Mouse (Mus musculus) lung, postnatal 4 days (tissue): ENCODE results near the gene Med12l.

Experiments used
- DNase-seq, 2 experiments: peaks; one replicate each; pipeline ENCODE4 v3.0.0; 2021

The Med12l gene

GRCm38 (mm10) chr3:59194938-59195337 lies 189.3 kb downstream of the Med12l start, which contains the start of gene Gpr87:
Gene Gpr87 (minus strand): TSS chr3:59195104.
- no peak for DNase-seq

DNA sequence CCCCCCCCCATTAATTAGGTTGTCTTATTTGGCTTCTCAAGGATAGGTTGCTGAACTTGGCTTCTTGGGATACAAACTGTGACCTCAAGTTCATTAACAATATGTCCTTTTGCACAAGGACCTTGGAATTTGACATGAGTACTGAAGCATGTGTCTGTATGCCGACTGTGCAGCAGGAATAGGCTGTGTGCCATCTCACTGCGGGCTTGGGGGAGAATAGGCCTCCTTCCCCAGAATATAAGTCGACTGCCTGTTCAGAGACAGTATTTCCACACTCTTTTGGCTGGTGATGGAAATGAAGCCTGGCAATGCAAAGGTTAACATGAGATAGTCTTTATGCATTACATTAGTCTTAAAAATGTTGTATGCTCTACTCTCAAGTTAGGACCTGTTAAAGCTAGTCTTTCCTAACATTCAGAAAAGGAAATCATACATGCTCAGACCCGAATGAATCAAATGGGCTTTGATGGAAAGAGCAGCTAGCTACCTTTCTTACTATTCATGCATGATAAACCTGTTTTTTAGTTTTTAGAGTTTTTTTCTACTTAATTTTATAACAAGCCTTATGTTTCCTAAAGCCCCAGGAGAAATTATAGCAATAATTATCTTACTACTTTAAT lies 191.8 kb downstream of the Med12l start:
- no peak for DNase-seq

DNA sequence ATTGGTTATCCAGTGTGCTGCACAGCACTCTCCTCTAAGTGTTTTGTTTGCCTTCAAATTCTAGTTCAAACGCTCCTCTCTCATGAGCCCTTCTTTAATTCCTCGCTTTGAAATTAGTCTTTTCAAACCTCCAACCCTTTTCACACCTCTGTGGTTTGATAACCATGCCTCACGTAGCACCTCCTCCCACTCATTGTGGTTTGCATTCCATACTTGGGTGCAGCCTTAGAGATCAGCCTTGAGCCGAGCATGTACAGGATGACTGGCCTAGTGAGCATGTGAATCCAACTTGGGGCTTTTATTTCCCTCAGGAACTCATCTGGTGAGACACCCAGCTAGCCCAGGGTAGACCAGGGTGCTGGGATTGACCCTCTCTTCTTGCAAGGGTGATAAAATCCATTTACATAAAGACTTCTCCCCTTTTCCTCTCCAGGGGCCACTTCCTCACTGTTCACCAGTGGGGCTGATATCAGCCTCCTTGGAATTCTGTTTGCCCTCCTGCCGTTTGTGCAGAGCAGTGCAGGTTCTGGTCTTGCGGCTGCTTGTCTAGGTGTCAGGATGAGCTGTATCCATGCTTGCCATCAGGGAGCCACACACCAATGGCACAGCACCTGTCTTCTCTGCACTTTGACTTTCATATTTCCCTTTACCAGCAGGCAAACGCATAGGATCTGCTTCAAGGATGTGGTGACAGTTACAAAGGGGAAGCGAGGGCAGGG lies 198.3 kb downstream of the Med12l start:
- DNase-seq = no peak

DNA sequence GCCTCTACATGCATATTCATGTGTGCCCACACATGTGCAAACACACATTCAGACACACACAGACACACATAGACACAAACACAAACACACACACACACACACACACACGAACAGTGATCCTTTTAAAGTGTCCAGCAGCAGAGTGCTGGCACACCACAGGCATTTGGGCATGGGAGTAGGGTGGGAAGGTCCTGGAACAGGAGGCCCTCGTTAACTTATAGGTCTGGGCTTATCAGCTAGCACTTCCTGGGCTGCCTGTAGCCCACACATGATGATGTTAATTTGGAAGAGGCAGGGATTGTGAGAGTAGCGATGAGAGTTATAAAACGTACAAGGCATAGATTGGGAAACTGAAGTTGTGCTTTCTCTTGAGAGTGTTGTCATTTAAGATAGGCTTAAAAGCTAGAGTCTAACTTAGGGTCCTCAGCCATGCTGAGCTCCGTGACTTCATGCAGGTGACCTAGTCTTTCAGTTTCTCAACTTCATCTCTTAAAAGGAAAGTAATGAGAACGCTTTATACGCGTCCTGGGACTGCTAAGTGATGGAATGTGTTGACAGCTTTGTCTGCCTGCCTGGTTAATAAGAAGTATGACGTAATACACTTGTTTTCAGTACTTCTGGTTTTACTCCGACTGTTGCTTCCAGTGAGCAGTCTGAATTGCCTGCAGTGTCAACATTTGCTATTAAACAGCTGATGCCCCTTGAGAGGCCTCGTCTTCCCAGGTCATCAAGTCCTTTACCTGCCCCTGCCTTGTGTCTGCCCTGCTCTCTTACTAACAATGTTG lies 199.3 kb downstream of the Med12l start:
- no peak for DNase-seq

DNA sequence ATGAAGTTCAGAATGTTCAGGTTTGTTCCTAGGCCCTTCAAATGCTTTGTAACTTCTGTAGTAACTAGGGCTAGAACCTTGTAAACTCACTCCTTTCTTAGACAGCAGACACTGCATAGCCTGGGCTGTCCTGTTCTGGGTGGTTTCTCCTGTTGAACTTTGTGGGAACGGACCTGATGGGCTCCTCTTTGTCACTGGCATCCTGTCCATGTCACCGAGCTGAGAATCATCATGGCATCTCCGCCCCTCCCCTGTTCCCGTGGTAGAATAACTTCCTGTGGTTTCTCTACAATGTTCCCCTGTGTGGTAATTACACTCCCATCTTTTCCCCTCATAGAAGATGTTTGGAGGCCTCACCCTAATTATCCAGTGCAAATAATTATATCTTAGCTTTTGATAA lies 200.3 kb downstream of the Med12l start:
- DNase-seq = no peak

DNA sequence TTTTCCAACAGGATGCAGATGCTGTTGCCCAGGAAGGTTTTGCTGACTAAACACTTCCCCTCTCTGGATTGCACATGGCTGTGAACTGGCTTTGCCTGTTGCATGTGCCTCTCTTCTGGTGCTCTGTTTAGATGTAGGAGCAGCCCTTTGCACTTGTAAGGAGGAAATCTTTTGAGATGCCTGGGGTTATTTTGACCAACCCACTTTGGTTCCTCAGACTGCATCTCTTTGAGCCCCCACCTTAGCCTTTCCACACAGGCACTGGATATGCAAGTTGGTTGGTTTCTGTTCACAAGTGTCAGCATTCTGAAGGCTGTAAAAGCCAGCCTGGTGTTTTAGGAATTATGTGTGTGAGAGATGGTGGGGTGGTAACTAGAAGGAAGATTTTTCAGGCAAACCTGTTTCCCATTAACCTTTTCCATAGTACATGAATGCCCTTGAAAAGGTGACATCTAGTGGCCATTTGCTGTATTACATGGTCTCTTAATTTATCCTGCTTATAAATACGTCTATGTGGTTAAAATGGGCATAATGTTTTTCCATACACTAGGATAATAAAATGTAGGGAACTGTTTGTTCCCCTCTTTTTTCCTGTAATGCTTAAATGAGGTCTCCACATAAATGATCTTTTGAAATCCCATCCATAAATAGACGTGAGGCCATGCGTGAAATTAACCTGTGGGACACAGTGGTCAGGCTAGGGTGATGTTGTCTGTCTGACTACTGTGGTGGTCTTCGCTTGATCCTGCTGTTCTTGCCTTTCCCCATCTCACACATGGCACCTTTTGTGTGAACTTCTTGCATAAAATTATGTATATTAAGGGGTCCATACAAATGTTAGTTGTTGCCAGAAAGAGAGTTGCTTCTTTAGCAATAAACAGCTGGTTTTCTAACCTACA lies 203.3 kb downstream of the Med12l start:
- no peak for DNase-seq

DNA sequence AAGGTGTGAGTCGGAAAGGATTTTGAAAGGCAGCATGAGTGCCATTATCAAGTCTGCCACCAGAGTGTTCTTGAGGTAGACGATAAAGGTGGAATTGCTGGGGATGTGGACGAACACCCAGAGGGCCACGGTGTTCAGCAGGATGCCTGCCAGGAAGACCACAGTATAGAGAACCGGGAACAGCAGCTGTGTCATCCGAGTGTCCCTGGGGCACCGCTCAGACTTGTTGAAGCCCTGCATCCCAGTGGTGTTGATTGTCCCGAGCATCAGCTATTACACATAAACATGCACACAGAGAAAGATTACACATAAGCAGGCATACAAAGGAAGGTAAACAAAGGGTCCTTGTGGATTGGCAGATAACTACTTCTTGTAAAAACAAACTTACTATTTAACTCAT lies 204.5 kb downstream of the Med12l start:
- no peak for DNase-seq

GRCm38 (mm10) chr3:59210727-59211126 lies 205.1 kb downstream of the Med12l start, which contains the start of gene P2ry13:
Gene P2ry13 (minus strand): TSS chr3:59210882.
- no peak for DNase-seq

DNA sequence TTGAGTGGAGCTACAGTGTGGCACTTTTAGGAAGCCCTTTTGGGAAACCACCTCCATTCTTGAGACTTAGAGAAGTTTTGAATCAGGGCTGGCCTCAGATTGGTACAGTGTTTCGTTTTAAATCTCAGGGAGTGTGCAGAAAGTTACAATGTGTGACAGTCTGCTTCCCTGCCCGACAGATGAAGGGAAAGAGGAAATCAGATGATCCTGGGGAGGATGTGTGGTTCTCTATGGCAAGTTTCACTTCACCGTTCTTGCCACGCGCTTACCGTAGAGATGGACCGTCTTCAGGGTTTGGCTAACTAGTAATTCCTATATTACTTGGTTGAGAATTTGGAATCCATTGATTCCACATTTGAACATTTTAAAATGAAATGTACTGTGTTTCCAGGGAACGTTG lies 206.2 kb downstream of the Med12l start:
- no peak for DNase-seq

DNA sequence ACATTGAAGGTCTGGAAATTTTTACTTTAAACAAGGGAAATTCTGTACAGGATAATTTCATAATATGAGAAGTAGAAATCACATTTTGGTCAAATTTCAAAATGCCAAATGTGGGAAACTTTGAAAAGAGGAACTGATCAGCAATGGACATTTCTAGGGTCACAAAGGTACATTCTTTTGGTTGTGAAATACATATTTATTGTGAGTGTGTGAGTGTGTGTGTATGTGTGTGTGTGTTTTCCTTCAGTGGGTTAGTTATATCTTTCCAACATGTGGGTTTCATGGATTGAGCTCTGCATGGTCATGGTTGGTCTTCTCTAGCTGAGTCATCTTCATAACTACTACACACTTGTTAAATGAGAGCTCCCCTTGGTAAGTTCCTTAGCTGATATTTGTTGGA lies 206.8 kb downstream of the Med12l start:
- DNase-seq = no peak

DNA sequence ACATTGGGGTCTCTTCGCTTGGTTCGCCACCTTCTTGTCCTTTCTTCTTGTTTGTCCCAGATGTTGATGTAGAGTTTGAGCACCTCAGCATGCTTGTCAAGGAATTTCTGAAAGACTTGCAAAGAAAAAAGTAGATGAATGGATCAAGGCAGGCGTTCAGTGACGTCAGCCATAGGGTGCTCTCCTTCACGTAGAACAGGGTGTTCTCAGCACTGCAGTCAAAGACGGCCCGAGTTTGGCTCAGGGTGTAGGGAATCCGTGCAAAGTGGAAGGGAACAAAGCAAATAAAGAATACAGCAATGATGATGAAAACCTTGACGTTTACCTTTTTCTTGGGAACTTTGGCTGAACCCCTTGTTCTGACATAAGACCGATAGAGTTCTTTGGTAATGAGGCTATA lies 211.6 kb downstream of the Med12l start:
- no peak for DNase-seq

- DNase-seq = no peak
Measured at GRCm38 (mm10) chr3:59219326-59219725, 213.7 kb downstream of the Med12l start.

DNA sequence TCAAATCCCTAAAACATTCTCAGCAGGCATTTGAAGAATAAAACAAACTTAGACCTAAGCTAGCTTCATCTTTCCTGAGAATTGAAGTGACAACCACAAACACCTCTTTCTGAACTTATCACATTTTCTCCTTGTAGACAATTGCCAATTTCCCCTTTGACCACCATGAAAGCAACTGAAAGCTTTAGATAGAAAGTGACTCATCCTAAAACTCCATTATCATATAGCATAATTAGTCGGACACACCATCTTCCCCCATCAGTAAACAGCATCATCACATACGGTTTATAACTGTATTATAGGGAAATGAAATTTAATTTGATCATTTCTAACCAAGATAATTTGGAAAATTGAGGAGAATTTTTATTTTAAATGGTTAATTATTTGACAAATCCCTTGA lies 216.7 kb downstream of the Med12l start:
- no peak for DNase-seq

DNA sequence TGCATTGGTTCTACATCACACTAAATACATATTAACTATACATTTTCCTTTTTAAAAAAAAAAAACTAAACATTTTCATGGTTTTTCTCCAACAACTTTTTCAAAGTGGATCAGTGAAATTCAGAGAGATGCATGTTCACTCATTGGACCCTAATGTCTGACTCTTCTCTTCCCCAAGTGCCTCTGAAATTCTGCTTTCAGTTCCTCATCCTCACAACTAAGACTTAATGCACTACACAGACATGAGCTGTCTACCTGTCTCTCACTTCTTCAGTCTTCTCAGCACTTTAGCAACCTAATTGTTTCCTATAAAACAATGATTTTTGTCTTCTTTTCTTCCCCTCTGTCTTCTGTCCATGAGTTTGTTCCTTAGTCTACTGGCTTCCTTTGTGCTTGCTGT lies 219.8 kb downstream of the Med12l start:
- DNase-seq = no peak

DNA sequence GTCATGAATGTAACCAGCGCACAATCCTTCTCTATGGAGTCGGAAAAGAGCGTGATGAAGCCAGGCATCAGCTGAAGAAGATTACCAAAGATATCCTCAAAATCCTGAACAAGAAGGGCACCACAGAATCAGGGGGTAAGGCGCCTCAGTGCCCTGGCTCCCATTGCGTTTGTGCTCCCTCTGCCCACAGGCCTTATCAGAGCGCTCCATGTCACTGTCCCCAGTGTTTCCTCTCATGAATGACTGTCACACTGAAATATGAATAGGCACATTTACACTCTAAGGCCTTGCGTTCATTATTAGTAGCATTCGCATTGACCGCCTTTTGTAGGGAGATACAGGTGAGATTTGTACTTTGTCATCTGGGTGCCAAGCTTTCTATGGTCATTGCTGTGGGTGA lies 222.1 kb downstream of the Med12l start:
- DNase-seq = no peak

DNA sequence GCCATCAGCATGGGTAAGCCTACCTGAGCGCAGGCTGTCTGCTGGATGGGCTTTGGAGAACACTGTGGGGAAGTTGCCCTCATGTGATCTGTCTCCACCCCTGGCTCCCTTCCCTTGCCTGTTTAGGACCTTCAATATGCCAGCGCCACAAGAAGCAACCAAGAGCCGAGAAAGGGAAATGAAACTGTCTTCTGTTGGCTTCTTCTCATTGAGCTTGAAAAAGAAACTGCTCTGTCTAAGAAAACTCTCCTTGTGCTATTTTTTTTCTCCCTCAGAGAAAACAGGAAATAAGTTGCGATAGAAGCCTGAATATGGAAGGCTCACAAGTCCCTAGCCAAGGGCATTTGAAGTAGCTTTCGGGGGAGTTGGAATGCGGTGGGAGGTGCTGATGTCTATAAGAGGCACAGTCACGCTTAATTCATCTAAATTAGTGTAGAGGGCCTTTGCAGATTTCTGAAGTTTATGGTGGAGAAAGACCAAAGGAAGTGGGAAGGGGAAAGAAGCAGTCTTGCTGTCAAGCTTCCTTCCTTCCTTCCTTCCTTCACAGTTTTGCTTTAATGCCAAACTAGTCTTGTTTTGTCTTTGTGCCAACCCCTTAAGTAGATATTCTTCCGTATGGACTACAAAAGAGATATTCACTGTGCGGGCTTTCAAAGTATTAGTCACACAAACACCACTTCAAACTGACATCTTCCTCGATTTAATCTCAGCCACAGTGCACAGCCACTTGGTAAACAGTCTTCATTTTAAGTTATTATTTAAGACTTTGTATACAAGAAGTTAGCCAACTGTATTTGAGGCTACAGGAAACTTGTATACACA lies 223.3 kb downstream of the Med12l start:
- DNase-seq = peak; percentile 52 to 60

DNA sequence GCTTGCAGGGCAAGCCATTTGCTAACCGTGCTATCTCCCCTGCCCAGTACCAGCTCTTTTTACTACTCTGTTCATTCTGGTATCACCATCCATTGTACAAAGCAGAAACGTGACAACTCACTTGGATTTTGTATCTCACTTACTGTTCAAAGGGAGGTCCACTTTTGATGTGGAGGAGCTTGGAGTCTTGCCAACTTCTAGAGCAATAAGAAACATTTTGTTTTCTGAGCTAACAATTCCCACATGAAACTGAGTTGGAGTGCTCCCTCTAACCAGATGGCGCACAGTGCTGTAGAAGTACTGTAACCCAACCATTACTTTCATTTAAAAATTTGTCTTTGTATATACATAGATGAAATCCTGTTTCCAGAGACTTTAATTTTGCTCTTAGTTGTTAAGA lies 225.3 kb downstream of the Med12l start:
- DNase-seq = no peak

DNA sequence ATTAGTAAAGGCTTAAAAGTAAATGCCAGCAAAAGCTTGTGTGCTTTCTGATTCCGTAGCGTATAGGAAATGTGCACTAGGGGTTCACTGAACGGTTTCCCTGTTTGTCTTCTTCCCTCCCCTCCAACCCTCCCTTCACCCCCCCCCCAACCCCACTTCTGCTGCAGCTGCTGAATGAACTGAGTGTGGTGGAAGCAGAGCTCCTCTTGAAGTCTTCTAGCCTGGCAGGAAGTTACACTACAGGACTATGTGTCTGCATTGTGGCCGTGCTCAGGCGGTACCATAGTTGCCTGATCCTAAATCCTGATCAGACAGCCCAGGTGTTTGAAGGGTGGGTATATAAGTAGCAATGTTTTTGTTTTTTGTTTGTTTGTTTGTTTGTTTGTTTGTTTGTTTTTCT lies 229.3 kb downstream of the Med12l start:
- DNase-seq = no peak

- DNase-seq = no peak
Measured at GRCm38 (mm10) chr3:59243384-59243783, 237.8 kb downstream of the Med12l start.

DNA sequence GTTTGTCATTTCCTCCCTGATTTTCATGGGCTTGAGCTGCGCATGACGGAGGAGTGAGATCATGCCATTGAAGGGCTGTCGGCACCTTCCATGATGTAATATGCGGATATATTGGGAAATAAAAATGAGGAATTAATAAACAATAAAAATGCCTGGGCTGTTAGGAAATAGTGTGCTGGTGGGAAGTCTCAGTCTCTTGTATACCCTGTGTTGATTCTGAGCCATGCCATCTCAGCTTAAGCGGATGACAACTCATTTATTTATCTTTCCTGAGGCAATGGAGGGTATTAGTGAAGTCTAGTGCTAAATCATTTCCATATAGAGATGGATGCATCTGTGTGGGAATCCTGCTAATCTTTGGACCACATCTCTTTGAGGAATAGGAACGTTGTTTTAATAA lies 242.4 kb downstream of the Med12l start:
- DNase-seq = no peak

- no peak for DNase-seq
Measured at GRCm38 (mm10) chr3:59250454-59250853, 244.8 kb downstream of the Med12l start.
